Mouse (Mus musculus): ENCODE results near the gene Mlf1. TPM values are rescaled to one million over a fixed set of nuclear protein-coding genes. Genes with fewer than 3 reads are reported as not detected.

Gene Mlf1
- polyA plus RNA-seq, 1 experiment: 6.8 TPM

- Histone ChIP-seq H3K4me3 (replicated peaks; ENCODE audit: extremely low read depth, low read depth, low read length) (peak overlapping the region; percentile 90), H3K4me1 (ENCODE audit: control insufficient read depth, insufficient read depth, low read length) (peaks cover 4% of the 10 kb centered on the region; the same call in 1 of the 2 replicates)
- no peak for TF ChIP-seq POLR2A (IDR thresholded peaks at IDR 0.05; ENCODE audit: borderline replicate concordance, extremely low read depth, low read depth, low read length)
- DNase-seq: no peak
- WGBS: 26% methylated on average over 8 of the region's 8 CpGs
These were observed 55.6 kb downstream of the Mlf1 start for GRCm38 (mm10) chr3:67429338-67429998.

GRCm38 (mm10) chr3:67429999-67430380 is 56.1 kb downstream of the Mlf1 start, which contains the start of gene Gfm1:
Gene Gfm1, plus strand, starts transcription at chr3:67430096.
- WGBS: under 1% methylated on average over 24 of the region's 24 CpGs
- peak; percentile 85 for DNase-seq
- Histone ChIP-seq H3K4me3 (replicated peaks; ENCODE audit: extremely low read depth, low read depth, low read length) (peak within 1 kb of the TSS; percentile 90), H3K4me1 (ENCODE audit: control insufficient read depth, insufficient read depth, low read length) (peaks cover 4% of the 10 kb centered on the region; the same call in 1 of the 2 replicates)
- TF ChIP-seq POLR2A (IDR thresholded peaks at IDR 0.05; ENCODE audit: borderline replicate concordance, extremely low read depth, low read depth, low read length): peak; percentile 63; the same call in 1 of the 2 replicates
- TF ChIP-seq CTCF (IDR thresholded peaks at IDR 0.05; ENCODE audit: insufficient read depth, low read length): peak; percentile 86

GRCm38 (mm10) chr3:67434011-67434410 is 60.1 kb downstream of the Mlf1 start:
- no peak for DNase-seq
- Histone ChIP-seq H3K4me1 (ENCODE audit: control insufficient read depth, insufficient read depth, low read length) (peaks cover 4% of the 10 kb centered on the region; the same call in 1 of the 2 replicates), H3K4me3 (replicated peaks; ENCODE audit: extremely low read depth, low read depth, low read length) (no peak overlapping the region)
- no peak for TF ChIP-seq POLR2A (IDR thresholded peaks at IDR 0.05; ENCODE audit: borderline replicate concordance, extremely low read depth, low read depth, low read length)
- no peak for TF ChIP-seq CTCF (IDR thresholded peaks at IDR 0.05; ENCODE audit: insufficient read depth, low read length)
- whole genome bisulfite sequencing: 92% methylated on average over 6 of the region's 6 CpGs

GRCm38 (mm10) chr3:67447143-67447542 is 73.2 kb downstream of the Mlf1 start:
- DNase-seq: no peak
- WGBS: 96% methylated on average over 2 of the region's 2 CpGs
- TF ChIP-seq CTCF (IDR thresholded peaks at IDR 0.05; ENCODE audit: insufficient read depth, low read length) (peak; percentile 39), POLR2A (IDR thresholded peaks at IDR 0.05; ENCODE audit: borderline replicate concordance, extremely low read depth, low read depth, low read length) (no peak)
- Histone ChIP-seq H3K4me3 (replicated peaks; ENCODE audit: extremely low read depth, low read depth, low read length) (no peak overlapping the region), H3K4me1 (ENCODE audit: control insufficient read depth, insufficient read depth, low read length) (peaks cover 3% of the 10 kb centered on the region)

Other genes starting within 250 kb of the Mlf1 start
- not detected in 2 replicates for gene Gm17402, start 1.1 kb downstream of the Mlf1 start, polyA plus RNA-seq (2012; rRNA removed)
- 9.5 and 13.6 TPM in 2 replicates for gene Gfm1, start 56.0 kb downstream of the Mlf1 start, polyA plus RNA-seq (2012; rRNA removed)
- gene Lxn, start 89.8 kb downstream of the Mlf1 start, polyA plus RNA-seq (2012; rRNA removed): 82.6 and 99.1 TPM in 2 replicates
- gene Rarres1, start 141.4 kb downstream of the Mlf1 start, polyA plus RNA-seq (2012; rRNA removed): 1.1 and 2.3 TPM in 2 replicates
- gene Mfsd1, start 208.6 kb downstream of the Mlf1 start, polyA plus RNA-seq (2012; rRNA removed): 45.2 and 47.6 TPM in 2 replicates

Measured in lung, adult 2 months (tissue).